Mouse (Mus musculus) ES-Bruce4 (cell line): ENCODE results near the gene Grip1. TPM values are rescaled to one million over a fixed set of nuclear protein-coding genes. Genes with fewer than 3 reads are reported as not detected.

Source experiments
- H3K27ac ChIP-seq: 2 replicates; pipeline ENCODE4 v1.5.1; 2012; ENCODE audit warnings: low read length, inconsistent platforms; ENCODE audit not compliant: insufficient read depth
- H3K27me3 ChIP-seq: 2 replicates; pipeline ENCODE4 v1.6.1; 2012; ENCODE audit warnings: mild to moderate bottlenecking, low read length, inconsistent platforms; ENCODE audit not compliant: control insufficient read depth, poor library complexity, insufficient read depth, severe bottlenecking
- H3K36me3 ChIP-seq: 2 replicates; pipeline ENCODE4 v1.6.1; 2012; ENCODE audit warnings: inconsistent platforms, mild to moderate bottlenecking, low read length, moderate library complexity; ENCODE audit not compliant: control insufficient read depth, poor library complexity, insufficient read depth, severe bottlenecking
- H3K4me1 ChIP-seq: one replicate; pipeline ENCODE4 v1.8.1; 2011; ENCODE audit warnings: low read length; ENCODE audit not compliant: control insufficient read depth, insufficient read depth
- H3K4me3 ChIP-seq: 2 replicates; pipeline ENCODE4 v1.5.1; 2011; ENCODE audit warnings: low read depth, mild to moderate bottlenecking, low read length
- H3K9ac ChIP-seq: 2 replicates; pipeline ENCODE4 v1.6.1; 2012; ENCODE audit warnings: low read depth, mild to moderate bottlenecking, inconsistent platforms; ENCODE audit not compliant: poor library complexity, severe bottlenecking
- H3K9me3 ChIP-seq: replicated peaks from 2 replicates; pipeline ENCODE4 v1.6.1; 2012; ENCODE audit warnings: mild to moderate bottlenecking, low read length, inconsistent platforms; ENCODE audit not compliant: control insufficient read depth, poor library complexity, insufficient read depth, severe bottlenecking
- CTCF ChIP-seq: IDR thresholded peaks from one replicate; pipeline ENCODE4 v1.8.1; 2011; ENCODE audit warnings: low read depth, low read length
- EP300 ChIP-seq: IDR thresholded peaks from 2 replicates; pipeline ENCODE4 v1.6.1; 2011; ENCODE audit warnings: low read depth, low read length; ENCODE audit not compliant: insufficient read depth
- POLR2A ChIP-seq: IDR thresholded peaks from one replicate; pipeline ENCODE4 v1.8.1; 2011; ENCODE audit warnings: low read length; ENCODE audit not compliant: insufficient read depth
- polyA plus RNA-seq: library from polyadenylated mRNA; stranded (reverse); fragments of >200 nt; gene quantifications from 2 replicates; pipeline ENCODE4 v1.2.4, GENCODE M21; 2011; ENCODE audit warnings: low read depth; ENCODE audit not compliant: missing spikeins, insufficient read depth, insufficient read length

Gene Grip1
- polyA plus RNA-seq, 1 experiment = 10.3 TPM

DNA sequence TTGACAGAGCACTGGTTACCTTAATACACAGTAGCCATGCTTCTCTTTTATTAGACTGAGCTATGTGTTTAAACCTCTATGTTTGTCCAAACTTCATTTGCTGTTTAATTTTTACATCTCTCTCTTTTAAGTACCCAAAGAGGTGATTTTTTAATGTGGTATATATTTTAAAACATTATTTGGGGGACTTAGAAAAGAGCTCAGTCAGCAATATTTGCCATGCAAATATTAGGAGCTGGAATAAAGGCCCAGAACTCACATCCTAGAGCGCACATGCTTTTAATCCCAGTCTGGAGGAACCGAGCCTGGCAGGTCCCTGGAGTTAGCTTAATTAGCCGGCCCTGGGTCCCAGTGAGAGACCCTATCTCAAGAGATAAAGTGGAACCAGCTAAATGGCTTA is 507.3 kb downstream of the Grip1 start:
- H3K4me1 ChIP-seq = no peaks in the 10 kb centered on the region
- no peak overlapping the region for H3K9ac ChIP-seq
- no peaks in the 10 kb centered on the region for H3K27me3 ChIP-seq
- TF ChIP-seq EP300 (no peak), CTCF (no peak), POLR2A (no peak)
- H3K27ac ChIP-seq = no peak overlapping the region
- no peak overlapping the region for H3K4me3 ChIP-seq
- no peaks in the 10 kb centered on the region for H3K9me3 ChIP-seq
- H3K36me3 ChIP-seq = no peaks in the 10 kb centered on the region

DNA sequence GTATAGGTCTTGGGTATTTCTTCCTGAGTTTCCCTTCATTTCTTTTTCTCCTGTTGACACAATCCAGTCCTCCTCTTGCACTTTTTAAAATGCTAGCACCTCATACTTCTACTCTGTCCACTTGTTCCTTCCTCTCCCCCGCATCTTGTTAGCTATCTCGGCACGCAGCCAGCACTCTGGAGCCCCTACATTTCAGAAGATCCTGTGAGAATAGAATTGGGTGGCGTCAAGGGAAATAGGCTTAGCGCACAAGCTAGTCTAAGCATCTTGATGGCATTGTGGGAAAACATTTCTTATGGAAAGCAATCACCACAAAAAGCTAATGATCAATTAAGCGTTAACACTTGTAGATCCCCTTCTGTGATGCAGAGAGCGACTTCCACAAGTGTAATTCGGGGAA is 512.7 kb downstream of the Grip1 start:
- Histone ChIP-seq H3K27me3 (no peaks in the 10 kb centered on the region), H3K4me1 (no peaks in the 10 kb centered on the region), H3K9me3 (no peaks in the 10 kb centered on the region), H3K9ac (no peak overlapping the region), H3K27ac (no peak overlapping the region), H3K4me3 (no peak overlapping the region), H3K36me3 (no peaks in the 10 kb centered on the region)
- TF ChIP-seq POLR2A = no peak
- no peak for TF ChIP-seq EP300
- no peak for TF ChIP-seq CTCF

- H3K4me3 ChIP-seq = peak overlapping the region; percentile 43; the same call in 1 of the 2 replicates
- H3K27me3 ChIP-seq = no peaks in the 10 kb centered on the region
- H3K9ac ChIP-seq = no peak overlapping the region
- H3K4me1 ChIP-seq = peaks cover 2% of the 10 kb centered on the region
- H3K36me3 ChIP-seq = no peaks in the 10 kb centered on the region
- peak overlapping the region; percentile 83 for H3K27ac ChIP-seq
- no peaks in the 10 kb centered on the region for H3K9me3 ChIP-seq
- TF ChIP-seq CTCF (no peak), EP300 (no peak), POLR2A (no peak)
These were observed 525.8 kb downstream of the Grip1 start for GRCm38 (mm10) chr10:119979396-119979795.

DNA sequence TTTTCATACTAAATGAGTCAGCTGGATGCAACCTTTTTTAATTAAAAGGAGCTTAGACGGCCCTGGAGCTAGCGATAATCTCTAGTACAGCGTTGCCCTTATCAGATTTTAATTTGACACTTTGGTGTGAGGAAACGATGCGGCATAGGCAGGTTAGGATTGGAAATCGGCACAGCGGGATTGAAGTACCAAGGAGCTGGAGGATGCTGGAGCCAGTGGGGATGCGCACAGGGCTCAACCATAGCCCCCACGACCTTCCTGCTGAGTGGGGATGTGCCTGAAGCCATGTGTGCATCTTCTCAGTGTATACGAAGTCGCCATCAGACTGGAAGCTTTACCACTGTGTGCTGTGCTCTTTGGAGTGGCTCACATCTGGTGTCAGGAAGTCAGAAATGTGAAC is 526.4 kb downstream of the Grip1 start:
- Histone ChIP-seq H3K9ac (no peak overlapping the region), H3K27me3 (no peaks in the 10 kb centered on the region), H3K27ac (peak overlapping the region; percentile 36; the same call in 1 of the 2 replicates), H3K36me3 (no peaks in the 10 kb centered on the region), H3K4me3 (peak overlapping the region; percentile 1; the same call in 1 of the 2 replicates), H3K4me1 (peaks cover 2% of the 10 kb centered on the region), H3K9me3 (no peaks in the 10 kb centered on the region)
- TF ChIP-seq EP300 (0 out of 2 replicates have a peak, but pooled peaks have one; percentile 37), CTCF (no peak)

- Histone ChIP-seq H3K9me3 (no peaks in the 10 kb centered on the region), H3K4me1 (no peaks in the 10 kb centered on the region), H3K27me3 (no peaks in the 10 kb centered on the region), H3K27ac (no peak overlapping the region), H3K4me3 (no peak overlapping the region), H3K9ac (no peak overlapping the region), H3K36me3 (no peaks in the 10 kb centered on the region)
- TF ChIP-seq POLR2A (no peak), EP300 (0 out of 2 replicates have a peak, but pooled peaks have one; percentile 46), CTCF (no peak)
These were observed 530.7 kb downstream of the Grip1 start for GRCm38 (mm10) chr10:119984299-119984698.

DNA sequence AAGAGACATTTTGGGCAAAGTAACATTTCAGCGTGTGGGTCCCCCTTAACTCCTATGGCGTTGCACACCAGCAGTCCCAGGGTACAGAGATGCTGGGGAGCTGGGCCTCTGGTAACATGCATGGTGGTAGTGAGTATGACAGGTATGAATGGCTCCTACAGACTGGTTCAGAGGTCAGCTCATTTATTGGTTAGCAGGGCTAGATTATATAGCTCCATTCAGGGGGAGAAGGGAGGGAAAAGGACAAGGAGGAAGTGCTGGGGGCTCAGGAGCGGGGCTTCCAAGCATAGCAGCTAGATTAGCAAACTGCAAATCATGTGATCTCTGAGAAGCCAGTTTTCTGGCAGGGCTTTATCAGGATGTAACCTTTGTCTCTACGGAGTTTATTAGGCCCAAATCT is 544.8 kb downstream of the Grip1 start:
- H3K4me3 ChIP-seq = no peak overlapping the region
- no peaks in the 10 kb centered on the region for H3K27me3 ChIP-seq
- H3K36me3 ChIP-seq = no peaks in the 10 kb centered on the region
- H3K9ac ChIP-seq = no peak overlapping the region
- H3K27ac ChIP-seq = no peak overlapping the region
- no peaks in the 10 kb centered on the region for H3K4me1 ChIP-seq
- no peaks in the 10 kb centered on the region for H3K9me3 ChIP-seq
- TF ChIP-seq POLR2A (no peak), CTCF (no peak), EP300 (no peak)
